ENCODE assay signal across 11 mouse cellular contexts in the genomic region with DNA sequence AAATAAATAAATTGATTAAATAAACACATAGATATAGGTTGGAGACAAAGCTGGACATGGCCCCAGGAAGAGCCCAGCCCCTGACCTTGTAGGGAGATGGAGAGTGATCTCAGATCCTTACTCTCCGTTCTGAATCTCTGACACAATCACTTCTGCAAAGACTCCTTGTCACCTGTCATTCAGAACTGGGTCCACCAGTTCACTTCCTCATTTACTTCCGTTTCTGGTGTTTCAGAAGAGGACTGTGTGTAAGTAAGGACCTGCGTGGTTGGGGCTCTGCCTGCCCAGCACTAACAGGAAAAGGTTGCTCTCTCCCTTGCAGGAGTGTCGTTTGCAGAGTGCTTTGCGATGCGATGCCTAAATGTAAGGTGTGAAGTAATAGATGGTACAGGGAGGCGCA. TPM values are rescaled to one million over a fixed set of nuclear protein-coding genes. Genes with fewer than 3 reads are reported as not detected.
A peak's percentile ranks its signal among the peaks of the same experiment; 100 is the strongest.
DNase-seq lines count a peak whose midpoint lies in the region; ATAC-seq and TF ChIP-seq lines count a peak whose summit lies in the region.
"Had no signal": no experiment of that assay in that cellular context is flagged by ENCODE, and none has a peak within 500 bp of the region (broad histone marks: within the 10 kb centered on the region; RNA-seq: fewer than 3 reads in every experiment).

No protein-coding gene starts in this region.

- H3K4me3 ChIP-seq in hindbrain, embryonic 11.5 days (ENCODE audit: low read depth, low read length): no peak overlapping the region
- no peak overlapping the region for H3K4me3 ChIP-seq in hindbrain, embryonic 13.5 days
- no peak overlapping the region for H3K4me3 ChIP-seq in MEL (ENCODE audit: control insufficient read depth in 1 of 2, insufficient read depth in 1 of 2, low read depth in 2 of 2, low read length in 2 of 2)
- peak overlapping the region; percentile 4 for H3K4me3 ChIP-seq in megakaryocyte, embryonic 14.5 days (replicated peaks)
- H3K4me3 ChIP-seq in kidney, embryonic 16.5 days (ENCODE audit: low read length): no peak overlapping the region

- H3K9ac ChIP-seq in hindbrain, embryonic 11.5 days (ENCODE audit: low read depth, low read length): 0 out of 2 replicates have a peak overlapping the region, but pooled peaks have one; percentile 12
- no peak overlapping the region for H3K9ac ChIP-seq in hindbrain, embryonic 13.5 days
- H3K9ac ChIP-seq in MEL (ENCODE audit: control insufficient read depth, low read depth, low read length, poor library complexity, severe bottlenecking): no peak overlapping the region
- no peak overlapping the region for H3K9ac ChIP-seq in kidney, embryonic 16.5 days (replicated peaks; ENCODE audit: low read length)

- no peak for TF ChIP-seq EP300 in MEL (IDR thresholded peaks at IDR 0.05; ENCODE audit: low read depth in 1 of 2, low read length in 2 of 2)

- ATAC-seq in hindbrain, embryonic 11.5 days (ENCODE audit: low FRiP score): no peak
- ATAC-seq in hindbrain, embryonic 13.5 days (ENCODE audit: low FRiP score): no peak
- ATAC-seq in granulocyte monocyte progenitor cell, adult 5-6 weeks (replicated peaks; ENCODE audit: poor library complexity, severe bottlenecking): peak; percentile 85
- no peak for ATAC-seq in cerebellum, adult (ENCODE audit: insufficient number of reproducible peaks, low FRiP score, low TSS enrichment)
- ATAC-seq in kidney, embryonic 16.5 days (ENCODE audit: low FRiP score, low TSS enrichment): no peak
- ATAC-seq: hindbrain, embryonic 16.5 days had no signal

- no peak overlapping the region for H3K27ac ChIP-seq in hindbrain, embryonic 11.5 days (ENCODE audit: low read depth, low read length)
- H3K27ac ChIP-seq in hindbrain, embryonic 13.5 days: no peak overlapping the region
- no peak overlapping the region for H3K27ac ChIP-seq in MEL (ENCODE audit: control insufficient read depth, low read depth, low read length)
- H3K27ac ChIP-seq in kidney, embryonic 16.5 days (ENCODE audit: low read length): no peak overlapping the region

- no peak for TF ChIP-seq CTCF in MEL (IDR thresholded peaks at IDR 0.05 in 2 of 3, conservative IDR thresholded peaks at IDR 0.05 in 1 of 3; ENCODE audit: control insufficient read depth in 1 of 3, insufficient read depth in 1 of 3, low read depth in 2 of 3, low read length in 3 of 3, poor library complexity in 1 of 3, severe bottlenecking in 1 of 3)

- peaks cover 9% of the 10 kb centered on the region; the same call in 1 of the 2 replicates for H3K4me1 ChIP-seq in hindbrain, embryonic 11.5 days (replicated peaks; ENCODE audit: control insufficient read depth, insufficient read depth, low read length)
- H3K4me1 ChIP-seq in hindbrain, embryonic 13.5 days (replicated peaks): peaks cover 48% of the 10 kb centered on the region
- no peaks in the 10 kb centered on the region for H3K4me1 ChIP-seq in MEL (ENCODE audit: control insufficient read depth in 1 of 2, insufficient read depth in 2 of 2, low read length in 2 of 2)
- peaks cover 24% of the 10 kb centered on the region for H3K4me1 ChIP-seq in megakaryocyte, embryonic 14.5 days
- peaks cover 38% of the 10 kb centered on the region for H3K4me1 ChIP-seq in kidney, embryonic 16.5 days (ENCODE audit: insufficient read depth, low read length)

- H3K27me3 ChIP-seq in hindbrain, embryonic 11.5 days (ENCODE audit: control insufficient read depth, insufficient read depth, low read length): no peaks in the 10 kb centered on the region
- H3K27me3 ChIP-seq in hindbrain, embryonic 13.5 days: no peaks in the 10 kb centered on the region
- H3K27me3 ChIP-seq in MEL (ENCODE audit: control insufficient read depth in 1 of 2, insufficient read depth in 2 of 2, low read length in 2 of 2): no peaks in the 10 kb centered on the region
- H3K27me3 ChIP-seq in megakaryocyte, embryonic 14.5 days (replicated peaks): peaks cover 77% of the 10 kb centered on the region
- H3K27me3 ChIP-seq in kidney, embryonic 16.5 days (ENCODE audit: insufficient read depth, low read length): no peaks in the 10 kb centered on the region

- TF ChIP-seq RAD21 in MEL (IDR thresholded peaks at IDR 0.05; ENCODE audit: low read depth, low read length): no peak

- TF ChIP-seq POLR2A in MEL (IDR thresholded peaks at IDR 0.05; ENCODE audit: control insufficient read depth in 1 of 2, insufficient read depth in 1 of 2, low read depth in 1 of 2, low read length in 2 of 2, poor library complexity in 1 of 2): no peak

- no peak overlapping the region for H3K4me2 ChIP-seq in hindbrain, embryonic 11.5 days (replicated peaks; ENCODE audit: low read depth, low read length)
- no peak overlapping the region for H3K4me2 ChIP-seq in hindbrain, embryonic 13.5 days
- no peak overlapping the region for H3K4me2 ChIP-seq in kidney, embryonic 16.5 days (replicated peaks; ENCODE audit: low read depth, low read length)

- no peaks in the 10 kb centered on the region for H3K9me3 ChIP-seq in hindbrain, embryonic 11.5 days (ENCODE audit: control insufficient read depth, low read length)
- no peaks in the 10 kb centered on the region for H3K9me3 ChIP-seq in hindbrain, embryonic 13.5 days
- H3K9me3 ChIP-seq in MEL (replicated peaks; ENCODE audit: insufficient read depth, low read length): no peaks in the 10 kb centered on the region
- peaks cover 10% of the 10 kb centered on the region for H3K9me3 ChIP-seq in megakaryocyte, embryonic 14.5 days
- H3K9me3 ChIP-seq in kidney, embryonic 16.5 days (ENCODE audit: low read length): no peaks in the 10 kb centered on the region

- DNase-seq in hindbrain, embryonic 11.5 days (ENCODE audit: low spot score): no peak
- DNase-seq in MEL (ENCODE audit: low read depth, low spot score): peak; percentile 61
- no peak for DNase-seq in embryo, embryonic 10 days (ENCODE audit: low spot score)
- DNase-seq: adrenal gland, postnatal 10 days; right cerebral cortex, postnatal 14 days had no signal

- H3K79me2 ChIP-seq in MEL (ENCODE audit: control insufficient read depth, insufficient read depth, low read length, poor library complexity): no peaks in the 10 kb centered on the region

- H3K36me3 ChIP-seq in hindbrain, embryonic 11.5 days (ENCODE audit: control insufficient read depth, insufficient read depth, low read length): no peaks in the 10 kb centered on the region
- no peaks in the 10 kb centered on the region for H3K36me3 ChIP-seq in hindbrain, embryonic 13.5 days
- H3K36me3 ChIP-seq in MEL (ENCODE audit: control insufficient read depth in 1 of 2, insufficient read depth in 2 of 2, low read length in 2 of 2): no peaks in the 10 kb centered on the region
- no peaks in the 10 kb centered on the region for H3K36me3 ChIP-seq in megakaryocyte, embryonic 14.5 days (replicated peaks; ENCODE audit: low read length)
- H3K36me3 ChIP-seq in kidney, embryonic 16.5 days (ENCODE audit: insufficient read depth, low read length): no peaks in the 10 kb centered on the region

- 83% methylated on average over 7 of the region's 7 CpGs for WGBS in hindbrain, embryonic 11.5 days
- 85% methylated on average over 7 of the region's 7 CpGs for WGBS in hindbrain, embryonic 13.5 days
- 61% methylated on average over 7 of the region's 7 CpGs for WGBS in kidney, embryonic 16.5 days

TF ChIP-seq in MEL, 35 proteins besides CTCF, POLR2A, EP300 and RAD21:
- peak; percentile 53 for TF ChIP-seq RCOR1 (IDR thresholded peaks at IDR 0.05; ENCODE audit: low read depth, low read length)
- no peak for TF ChIP-seq NELFE (IDR thresholded peaks at IDR 0.05; ENCODE audit: low read depth, low read length)

RNA-seq across cellular contexts. Expression of a gene that starts 3.0 kb away (rescaled TPM):
- 84.5 and 87.8 TPM in 2 replicates for polyA plus RNA-seq in hindbrain, embryonic 11.5 days (2014; fragmentation: Nextera tagmentation; extraction: Ambion mirVana)
- 57.3 and 58.0 TPM in 2 replicates for polyA plus RNA-seq in hindbrain, embryonic 13.5 days (2015; fragmentation: Nextera tagmentation; extraction: Ambion mirVana)
- total RNA-seq in MEL (2012; rRNA removed): 3.5 and 3.7 TPM in 2 replicates
- 1 to 10 TPM in 1 of 2 experiments, not detected in 1; 5.4 TPM for polyA plus RNA-seq in MEL (2012; ENCODE audit: insufficient read depth in 1 of 2, insufficient read length in 2 of 2, low read depth in 1 of 2, low replicate concordance in 2 of 2, missing spikeins in 1 of 2)
- total RNA-seq in granulocyte monocyte progenitor cell, adult 5-6 weeks (2014; fragmentation: Nextera tagmentation): 7.3 and 24.4 TPM in 2 replicates
- 7.5 TPM in 2 replicates for total RNA-seq in granulocyte monocyte progenitor cell, adult 5-6 weeks (2017)
- 4.4 and 7.3 TPM in 2 replicates for polyA plus RNA-seq in megakaryocyte, embryonic 14.5 days (2012; ENCODE audit: insufficient read depth, low replicate concordance)
- 72.1 and 75.3 TPM in 2 replicates for polyA plus RNA-seq in kidney, embryonic 16.5 days (2015; fragmentation: Nextera tagmentation; extraction: Ambion mirVana)
